Mouse (Mus musculus) forebrain, embryonic 13.5 days (tissue): ENCODE data around the gene Poc5. TPM values are rescaled to one million over a fixed set of nuclear protein-coding genes. Genes with fewer than 3 reads are reported as not detected.

Source experiments
- ATAC-seq: fragments of 200-750 bp; cut with Nextera tagmentation; 2 replicates; pipeline ENCODE4 v1.8.0; 2017
- H3K27ac ChIP-seq: fragments of 300-500 bp; sonication (generic); 2 replicates; pipeline ENCODE4 v1.5.1; 2015; ENCODE audit warnings: inconsistent platforms, mild to moderate bottlenecking, moderate library complexity
- H3K27me3 ChIP-seq: fragments of 300-500 bp; sonication (generic); 2 replicates; pipeline ENCODE4 v1.6.1; 2015; ENCODE audit warnings: mild to moderate bottlenecking, inconsistent platforms
- H3K36me3 ChIP-seq: fragments of 300-500 bp; sonication (generic); 2 replicates; pipeline ENCODE4 v1.6.1; 2015; ENCODE audit warnings: mild to moderate bottlenecking, inconsistent platforms; ENCODE audit not compliant: poor library complexity, severe bottlenecking
- H3K4me1 ChIP-seq: fragments of 300-500 bp; sonication (generic); 2 replicates; pipeline ENCODE4 v1.6.1; 2015; ENCODE audit warnings: inconsistent platforms
- H3K4me2 ChIP-seq: fragments of 300-500 bp; sonication (generic); 2 replicates; pipeline ENCODE4 v1.6.1; 2015; ENCODE audit warnings: inconsistent platforms, mild to moderate bottlenecking, moderate library complexity
- H3K4me3 ChIP-seq: fragments of 300-500 bp; sonication (generic); 2 replicates; pipeline ENCODE4 v1.5.1; 2015; ENCODE audit warnings: mild to moderate bottlenecking, inconsistent platforms
- H3K9ac ChIP-seq: fragments of 300-500 bp; sonication (generic); 2 replicates; pipeline ENCODE4 v1.6.1; 2015; ENCODE audit warnings: mild to moderate bottlenecking, inconsistent platforms
- H3K9me3 ChIP-seq: fragments of 300-500 bp; sonication (generic); replicated peaks from 2 replicates; pipeline ENCODE4 v1.6.1; 2016; ENCODE audit warnings: inconsistent platforms
- WGBS: fragments of 180-500 bp; shearing (Covaris S2); methylation state at CpG from one replicate; pipeline ENCODE4 v1.1.7; 2015; 5-methylcytosine and 5-hydroxymethylcytosine counted together
- polyA plus RNA-seq: library from polyadenylated mRNA; unstranded; fragments of >200 nt; fragmentation: Nextera tagmentation; extraction: Ambion mirVana; gene quantifications from 2 replicates; pipeline ENCODE4 v1.2.1, GENCODE M21; 2015

Poc5 gene
- polyA plus RNA-seq, 1 experiment from 2014 or later, result 28.5 TPM

GRCm38 (mm10) chr13:96408786-96409185 is 20.7 kb downstream of the Poc5 start:
- Histone ChIP-seq H3K4me2 (no peak overlapping the region), H3K9me3 (no peaks in the 10 kb centered on the region), H3K4me1 (0 out of 2 replicates have a peak, but pooled peaks cover 5% of the 10 kb centered on the region), H3K36me3 (peaks cover 69% of the 10 kb centered on the region), H3K27ac (no peak overlapping the region), H3K27me3 (no peaks in the 10 kb centered on the region), H3K4me3 (no peak overlapping the region), H3K9ac (no peak overlapping the region)
- WGBS, result 95% methylated on average over 1 of the region's 1 CpGs
- no peak for ATAC-seq

GRCm38 (mm10) chr13:96414384-96414783 is 26.3 kb downstream of the Poc5 start:
- no peak overlapping the region for H3K4me3 ChIP-seq
- H3K4me2 ChIP-seq, result no peak overlapping the region
- no peak overlapping the region for H3K27ac ChIP-seq
- no peak for ATAC-seq
- H3K9ac ChIP-seq, result no peak overlapping the region
- no peaks in the 10 kb centered on the region for H3K9me3 ChIP-seq
- WGBS, result 88% methylated on average over 6 of the region's 6 CpGs
- no peaks in the 10 kb centered on the region for H3K4me1 ChIP-seq
- peaks cover 78% of the 10 kb centered on the region for H3K36me3 ChIP-seq
- H3K27me3 ChIP-seq, result no peaks in the 10 kb centered on the region

- H3K27me3 ChIP-seq, result no peaks in the 10 kb centered on the region
- no peak for ATAC-seq
- H3K36me3 ChIP-seq, result peaks cover 65% of the 10 kb centered on the region
- no peak overlapping the region for H3K27ac ChIP-seq
- H3K9ac ChIP-seq, result no peak overlapping the region
- WGBS, result 95% methylated on average over 8 of the region's 8 CpGs
- H3K4me3 ChIP-seq, result no peak overlapping the region
- H3K4me1 ChIP-seq, result no peaks in the 10 kb centered on the region
- H3K4me2 ChIP-seq, result no peak overlapping the region
- H3K9me3 ChIP-seq, result no peaks in the 10 kb centered on the region
These were observed 28.3 kb downstream of the Poc5 start for GRCm38 (mm10) chr13:96416380-96416779.

GRCm38 (mm10) chr13:96417261-96417813 is 29.2 kb downstream of the Poc5 start:
- Histone ChIP-seq H3K4me1 (no peaks in the 10 kb centered on the region), H3K4me3 (no peak overlapping the region), H3K4me2 (no peak overlapping the region), H3K27ac (no peak overlapping the region), H3K27me3 (no peaks in the 10 kb centered on the region), H3K36me3 (peaks cover 60% of the 10 kb centered on the region), H3K9ac (no peak overlapping the region), H3K9me3 (no peaks in the 10 kb centered on the region)
- ATAC-seq, result no peak
- 91% methylated on average over 5 of the region's 5 CpGs for WGBS

GRCm38 (mm10) chr13:96418487-96418886 is 30.4 kb downstream of the Poc5 start:
- H3K4me1 ChIP-seq, result no peaks in the 10 kb centered on the region
- H3K4me3 ChIP-seq, result no peak overlapping the region
- WGBS, result 92% methylated on average over 4 of the region's 4 CpGs
- H3K9ac ChIP-seq, result no peak overlapping the region
- no peaks in the 10 kb centered on the region for H3K9me3 ChIP-seq
- peaks cover 53% of the 10 kb centered on the region for H3K36me3 ChIP-seq
- H3K4me2 ChIP-seq, result no peak overlapping the region
- no peak overlapping the region for H3K27ac ChIP-seq
- H3K27me3 ChIP-seq, result no peaks in the 10 kb centered on the region
- no peak for ATAC-seq

GRCm38 (mm10) chr13:96421230-96421629 is 33.1 kb downstream of the Poc5 start:
- Histone ChIP-seq H3K27ac (no peak overlapping the region), H3K4me3 (no peak overlapping the region), H3K4me1 (0 out of 2 replicates have a peak, but pooled peaks cover 6% of the 10 kb centered on the region), H3K9ac (no peak overlapping the region), H3K27me3 (no peaks in the 10 kb centered on the region), H3K9me3 (no peaks in the 10 kb centered on the region), H3K4me2 (no peak overlapping the region), H3K36me3 (peaks cover 28% of the 10 kb centered on the region)
- ATAC-seq, result no peak

GRCm38 (mm10) chr13:96424496-96425274 is 36.6 kb downstream of the Poc5 start:
- no peak overlapping the region for H3K4me2 ChIP-seq
- no peaks in the 10 kb centered on the region for H3K27me3 ChIP-seq
- H3K4me1 ChIP-seq, result 0 out of 2 replicates have a peak, but pooled peaks cover 7% of the 10 kb centered on the region
- H3K9ac ChIP-seq, result no peak overlapping the region
- no peak for ATAC-seq
- no peak overlapping the region for H3K4me3 ChIP-seq
- no peak overlapping the region for H3K27ac ChIP-seq
- WGBS, result 92% methylated on average over 12 of the region's 12 CpGs
- H3K36me3 ChIP-seq, result no peaks in the 10 kb centered on the region; the same call in 1 of the 2 replicates
- H3K9me3 ChIP-seq, result no peaks in the 10 kb centered on the region

GRCm38 (mm10) chr13:96426044-96426443 is 38.0 kb downstream of the Poc5 start:
- WGBS, result 31% methylated on average over 3 of the region's 3 CpGs
- ATAC-seq, result peak; percentile 69
- Histone ChIP-seq H3K27ac (no peak overlapping the region), H3K9ac (no peak overlapping the region), H3K4me1 (0 out of 2 replicates have a peak, but pooled peaks cover 7% of the 10 kb centered on the region), H3K36me3 (no peaks in the 10 kb centered on the region), H3K4me2 (no peak overlapping the region), H3K27me3 (no peaks in the 10 kb centered on the region), H3K4me3 (no peak overlapping the region), H3K9me3 (no peaks in the 10 kb centered on the region)

GRCm38 (mm10) chr13:96428531-96428930 is 40.4 kb downstream of the Poc5 start:
- no peak for ATAC-seq
- WGBS, result 68% methylated on average over 5 of the region's 5 CpGs
- Histone ChIP-seq H3K36me3 (no peaks in the 10 kb centered on the region), H3K27ac (no peak overlapping the region), H3K9ac (no peak overlapping the region), H3K4me1 (0 out of 2 replicates have a peak, but pooled peaks cover 7% of the 10 kb centered on the region), H3K4me3 (no peak overlapping the region), H3K27me3 (no peaks in the 10 kb centered on the region), H3K4me2 (no peak overlapping the region), H3K9me3 (no peaks in the 10 kb centered on the region)

- no peaks in the 10 kb centered on the region for H3K4me1 ChIP-seq
- no peak overlapping the region for H3K27ac ChIP-seq
- no peak overlapping the region for H3K4me3 ChIP-seq
- no peaks in the 10 kb centered on the region for H3K36me3 ChIP-seq
- 42% methylated on average over 12 of the region's 12 CpGs for WGBS
- no peak overlapping the region for H3K4me2 ChIP-seq
- no peaks in the 10 kb centered on the region for H3K27me3 ChIP-seq
- H3K9ac ChIP-seq, result no peak overlapping the region
- no peaks in the 10 kb centered on the region for H3K9me3 ChIP-seq
- peak; percentile 89 for ATAC-seq
These were observed 43.6 kb downstream of the Poc5 start for GRCm38 (mm10) chr13:96431595-96432156.

- Histone ChIP-seq H3K4me2 (no peak overlapping the region), H3K9me3 (no peaks in the 10 kb centered on the region), H3K36me3 (no peaks in the 10 kb centered on the region), H3K4me1 (no peaks in the 10 kb centered on the region), H3K9ac (no peak overlapping the region), H3K4me3 (no peak overlapping the region), H3K27me3 (no peaks in the 10 kb centered on the region), H3K27ac (no peak overlapping the region)
- 69% methylated on average over 3 of the region's 3 CpGs for WGBS
- ATAC-seq, result no peak
These were observed 44.3 kb downstream of the Poc5 start for GRCm38 (mm10) chr13:96432376-96432811.

GRCm38 (mm10) chr13:96433041-96433440 is 44.9 kb downstream of the Poc5 start:
- H3K36me3 ChIP-seq, result no peaks in the 10 kb centered on the region
- H3K9me3 ChIP-seq, result no peaks in the 10 kb centered on the region
- H3K27me3 ChIP-seq, result no peaks in the 10 kb centered on the region
- no peak overlapping the region for H3K27ac ChIP-seq
- H3K4me2 ChIP-seq, result no peak overlapping the region
- H3K4me3 ChIP-seq, result no peak overlapping the region
- H3K9ac ChIP-seq, result no peak overlapping the region
- WGBS, result 89% methylated on average over 6 of the region's 6 CpGs
- ATAC-seq, result no peak
- H3K4me1 ChIP-seq, result no peaks in the 10 kb centered on the region
